Mouse (Mus musculus) stomach, embryonic 14.5 days (tissue): ENCODE measurements around the gene Slc24a4. TPM values are rescaled to one million over a fixed set of nuclear protein-coding genes. Genes with fewer than 3 reads are reported as not detected.

Source experiments
- ATAC-seq: fragments of 200-750 bp; cut with Nextera tagmentation; 2 replicates; pipeline ENCODE4 v1.8.0; 2017; ENCODE audit warnings: low read depth, moderate TSS enrichment; ENCODE audit not compliant: insufficient number of reproducible peaks, insufficient read depth, low FRiP score
- H3K27ac ChIP-seq: fragments of 300-500 bp; sonication (generic); 2 replicates; pipeline ENCODE4 v1.5.1; 2014; ENCODE audit warnings: mild to moderate bottlenecking, low read length, moderate library complexity, mixed read lengths
- H3K27me3 ChIP-seq: fragments of 300-500 bp; sonication (generic); 2 replicates; pipeline ENCODE4 v1.6.1; 2014; ENCODE audit warnings: low read length, control low read depth, mixed read lengths; ENCODE audit not compliant: control insufficient read depth, insufficient read depth
- H3K36me3 ChIP-seq: fragments of 300-500 bp; sonication (generic); 2 replicates; pipeline ENCODE4 v1.6.1; 2014; ENCODE audit warnings: mild to moderate bottlenecking, control low read depth, low read length, moderate library complexity, mixed read lengths; ENCODE audit not compliant: control insufficient read depth, insufficient read depth
- H3K4me1 ChIP-seq: fragments of 300-500 bp; sonication (generic); 2 replicates; pipeline ENCODE4 v1.6.1; 2014; ENCODE audit warnings: low read length, control low read depth, mixed read lengths; ENCODE audit not compliant: control insufficient read depth, insufficient read depth
- H3K4me2 ChIP-seq: fragments of 300-500 bp; sonication (generic); replicated peaks from 2 replicates; pipeline ENCODE4 v1.6.1; 2014; ENCODE audit warnings: low read depth, low read length, control low read depth
- H3K4me3 ChIP-seq: fragments of 300-500 bp; sonication (generic); 2 replicates; pipeline ENCODE4 v1.5.1; 2014; ENCODE audit warnings: low read depth, low read length, control low read depth
- H3K9ac ChIP-seq: fragments of 300-500 bp; sonication (generic); replicated peaks from 2 replicates; pipeline ENCODE4 v1.6.1; 2014; ENCODE audit warnings: low read depth, mild to moderate bottlenecking, control low read depth, low read length, moderate library complexity, mixed read lengths
- H3K9me3 ChIP-seq: fragments of 300-500 bp; sonication (generic); 2 replicates; pipeline ENCODE4 v1.6.1; 2016; ENCODE audit warnings: low read depth, low read length, control low read depth; ENCODE audit not compliant: control insufficient read depth
- WGBS: fragments of 180-500 bp; shearing (Covaris S2); extraction: QIAGEN DNeasy Blood & Tissue Kit; methylation state at CpG from one replicate; pipeline ENCODE4 v1.1.7; 2014; 5-methylcytosine and 5-hydroxymethylcytosine counted together
- polyA plus RNA-seq: library from polyadenylated mRNA; unstranded; fragments of >200 nt; fragmentation: Nextera tagmentation; extraction: Ambion mirVana; gene quantifications from 2 replicates; pipeline ENCODE4 v1.2.1, GENCODE M21; 2014

Gene Slc24a4
- polyA plus RNA-seq, 1 experiment from 2014 or later, result 0.26 TPM

- ATAC-seq, result no peak
- Histone ChIP-seq H3K4me1 (peaks cover 47% of the 10 kb centered on the region), H3K4me3 (no peak overlapping the region), H3K36me3 (no peaks in the 10 kb centered on the region), H3K27me3 (no peaks in the 10 kb centered on the region), H3K4me2 (no peak overlapping the region), H3K27ac (no peak overlapping the region; the same call in 1 of the 2 replicates), H3K9me3 (no peaks in the 10 kb centered on the region), H3K9ac (no peak overlapping the region)
- 47% methylated on average over 10 of the region's 10 CpGs for WGBS
Observed at GRCm38 (mm10) chr12:102305069-102305836, 176.7 kb downstream of the Slc24a4 start.

- Histone ChIP-seq H3K9me3 (no peaks in the 10 kb centered on the region), H3K9ac (no peak overlapping the region), H3K27me3 (no peaks in the 10 kb centered on the region), H3K36me3 (no peaks in the 10 kb centered on the region), H3K27ac (peak overlapping the region; percentile 62), H3K4me1 (peaks cover 36% of the 10 kb centered on the region), H3K4me3 (no peak overlapping the region), H3K4me2 (0 out of 2 replicates have a peak overlapping the region, but pooled peaks have one; percentile 3)
- WGBS, result 39% methylated on average over 6 of the region's 6 CpGs
- peak; percentile 24; the same call in 1 of the 2 replicates for ATAC-seq
Observed at GRCm38 (mm10) chr12:102308001-102308456, 179.5 kb downstream of the Slc24a4 start.

GRCm38 (mm10) chr12:102308457-102309011 lies 180.0 kb downstream of the Slc24a4 start:
- no peak for ATAC-seq
- no peaks in the 10 kb centered on the region for H3K36me3 ChIP-seq
- H3K4me2 ChIP-seq, result no peak overlapping the region
- no peaks in the 10 kb centered on the region for H3K27me3 ChIP-seq
- H3K9me3 ChIP-seq, result no peaks in the 10 kb centered on the region
- peak overlapping the region; percentile 62; the same call in 1 of the 2 replicates for H3K27ac ChIP-seq
- no peak overlapping the region for H3K9ac ChIP-seq
- peaks cover 31% of the 10 kb centered on the region for H3K4me1 ChIP-seq
- WGBS, result 44% methylated on average over 16 of the region's 16 CpGs
- no peak overlapping the region for H3K4me3 ChIP-seq

GRCm38 (mm10) chr12:102309099-102309799 lies 180.7 kb downstream of the Slc24a4 start:
- Histone ChIP-seq H3K9ac (no peak overlapping the region), H3K36me3 (no peaks in the 10 kb centered on the region), H3K4me1 (peaks cover 25% of the 10 kb centered on the region), H3K27me3 (no peaks in the 10 kb centered on the region), H3K4me2 (no peak overlapping the region), H3K4me3 (no peak overlapping the region), H3K9me3 (no peaks in the 10 kb centered on the region), H3K27ac (no peak overlapping the region; the same call in 1 of the 2 replicates)
- ATAC-seq, result no peak
- 92% methylated on average over 11 of the region's 11 CpGs for WGBS

- no peak overlapping the region for H3K9ac ChIP-seq
- no peak for ATAC-seq
- no peak overlapping the region for H3K27ac ChIP-seq
- no peaks in the 10 kb centered on the region for H3K9me3 ChIP-seq
- no peak overlapping the region for H3K4me3 ChIP-seq
- peaks cover 20% of the 10 kb centered on the region for H3K4me1 ChIP-seq
- 83% methylated on average over 8 of the region's 8 CpGs for WGBS
- H3K36me3 ChIP-seq, result no peaks in the 10 kb centered on the region
- no peak overlapping the region for H3K4me2 ChIP-seq
- H3K27me3 ChIP-seq, result no peaks in the 10 kb centered on the region
Observed at GRCm38 (mm10) chr12:102309800-102310195, 181.3 kb downstream of the Slc24a4 start.

- 92% methylated on average over 3 of the region's 3 CpGs for WGBS
- Histone ChIP-seq H3K36me3 (0 out of 2 replicates have a peak, but pooled peaks cover 3% of the 10 kb centered on the region), H3K9ac (no peak overlapping the region), H3K4me2 (no peak overlapping the region), H3K4me3 (no peak overlapping the region), H3K4me1 (peaks cover 18% of the 10 kb centered on the region), H3K27ac (no peak overlapping the region), H3K9me3 (no peaks in the 10 kb centered on the region), H3K27me3 (no peaks in the 10 kb centered on the region)
- no peak for ATAC-seq
Observed at GRCm38 (mm10) chr12:102310261-102310660, 181.7 kb downstream of the Slc24a4 start.

- Histone ChIP-seq H3K9ac (no peak overlapping the region), H3K27ac (no peak overlapping the region), H3K4me1 (peaks cover 16% of the 10 kb centered on the region), H3K36me3 (0 out of 2 replicates have a peak, but pooled peaks cover 5% of the 10 kb centered on the region), H3K27me3 (no peaks in the 10 kb centered on the region), H3K4me2 (no peak overlapping the region), H3K4me3 (no peak overlapping the region), H3K9me3 (no peaks in the 10 kb centered on the region)
- ATAC-seq, result no peak
- WGBS, result 79% methylated on average over 5 of the region's 5 CpGs
Observed at GRCm38 (mm10) chr12:102311454-102311853, 182.9 kb downstream of the Slc24a4 start.
